Mouse (Mus musculus) testis, adult 2 months (tissue): ENCODE results near the gene Usp16.

Source experiments
- CTCF ChIP-seq: fragments of 200-500 bp; IDR thresholded peaks from 2 replicates; pipeline ENCODE4 v1.5.1; 2012; ENCODE audit warnings: low read depth, mild to moderate bottlenecking, inconsistent platforms, low read length, moderate library complexity; ENCODE audit not compliant: control insufficient read depth, insufficient read depth, insufficient replicate concordance
- POLR2A ChIP-seq: fragments of 200-500 bp; IDR thresholded peaks from 2 replicates; pipeline ENCODE4 v1.6.1; 2012; ENCODE audit warnings: low read depth, mild to moderate bottlenecking, inconsistent platforms, low read length, moderate library complexity; ENCODE audit not compliant: control insufficient read depth

DNA sequence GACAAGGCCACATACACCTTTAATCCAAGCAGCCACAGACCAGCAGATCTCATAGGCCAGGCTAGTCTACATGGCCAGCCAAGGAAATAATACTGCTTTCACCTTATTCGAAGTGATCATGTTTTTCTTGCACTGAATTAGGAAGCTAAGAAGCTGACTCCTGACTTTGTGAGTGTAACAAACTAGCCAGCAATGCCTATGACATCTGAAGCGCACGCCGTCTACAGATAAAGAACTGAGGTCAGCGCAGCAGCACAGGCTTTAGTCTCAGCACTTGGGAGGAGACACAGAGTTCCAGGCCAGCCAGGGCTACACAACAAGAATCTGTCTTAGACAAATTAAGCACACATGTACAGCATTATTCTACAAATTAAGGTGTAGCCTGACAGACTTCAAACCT lies 32.2 kb downstream of the Usp16 start:
- TF ChIP-seq CTCF: no peak
- no peak for TF ChIP-seq POLR2A
